Mouse (Mus musculus) thymus, postnatal 25 days (tissue): ENCODE measurements around the gene Rcor3.
A peak's percentile ranks its signal among the peaks of the same experiment; 100 is the strongest.

Experiments
- DNase-seq: peaks from one replicate; pipeline ENCODE4 v3.0.0; 2022

Rcor3 gene

DNA sequence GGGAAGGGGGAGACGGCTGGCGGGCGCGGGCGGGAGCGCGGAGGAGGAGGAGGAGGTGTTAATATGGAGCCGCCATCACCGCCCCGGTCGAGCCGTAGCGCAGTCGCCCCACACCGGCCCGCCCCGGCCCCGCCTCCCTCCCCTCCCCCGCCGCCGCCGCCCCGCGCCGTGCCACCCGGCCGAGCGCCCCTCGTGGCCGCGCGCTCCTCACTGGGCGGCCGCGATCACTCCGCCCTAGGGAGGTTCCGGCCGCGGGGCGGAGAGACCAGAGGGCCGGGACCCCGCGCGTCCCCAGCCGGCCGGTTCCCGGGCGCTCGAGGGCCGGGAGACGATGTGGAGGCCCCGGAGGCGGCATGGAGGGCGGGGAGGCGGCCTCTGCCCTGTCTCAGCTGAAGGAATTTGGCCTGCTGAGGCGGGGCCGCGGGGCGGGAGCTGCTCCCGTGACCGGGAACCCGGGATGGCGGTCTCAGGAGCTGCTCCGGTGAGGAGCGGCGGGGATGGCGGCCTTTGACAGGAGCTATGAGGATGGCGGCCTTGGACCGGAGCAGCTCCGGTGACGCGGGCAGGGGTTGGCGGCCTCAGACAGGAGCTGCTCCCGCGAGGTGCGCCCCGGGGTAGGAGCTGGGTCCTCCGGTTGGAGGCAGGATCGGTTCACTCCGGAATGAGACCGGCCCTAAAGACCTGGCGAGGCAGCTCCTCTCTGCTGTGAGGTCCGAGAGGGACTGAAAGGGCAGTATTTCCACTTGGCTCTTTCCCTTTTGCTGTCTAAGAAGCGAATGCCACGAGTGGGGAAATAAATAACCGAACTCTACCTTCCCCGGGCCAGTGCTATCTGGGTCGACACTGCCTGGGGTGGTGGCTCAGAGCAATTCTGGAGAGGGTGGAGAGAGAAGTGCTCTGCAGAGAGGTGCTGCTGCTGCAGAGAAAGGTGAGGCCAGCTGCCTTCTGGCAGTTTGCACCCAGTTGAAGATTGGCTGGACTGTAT, at the start of gene Rcor3:
TSS of gene Rcor3 (minus strand) at position 137 of the 985 bp plus-strand sequence.
- DNase-seq = peak; percentile 75

DNA sequence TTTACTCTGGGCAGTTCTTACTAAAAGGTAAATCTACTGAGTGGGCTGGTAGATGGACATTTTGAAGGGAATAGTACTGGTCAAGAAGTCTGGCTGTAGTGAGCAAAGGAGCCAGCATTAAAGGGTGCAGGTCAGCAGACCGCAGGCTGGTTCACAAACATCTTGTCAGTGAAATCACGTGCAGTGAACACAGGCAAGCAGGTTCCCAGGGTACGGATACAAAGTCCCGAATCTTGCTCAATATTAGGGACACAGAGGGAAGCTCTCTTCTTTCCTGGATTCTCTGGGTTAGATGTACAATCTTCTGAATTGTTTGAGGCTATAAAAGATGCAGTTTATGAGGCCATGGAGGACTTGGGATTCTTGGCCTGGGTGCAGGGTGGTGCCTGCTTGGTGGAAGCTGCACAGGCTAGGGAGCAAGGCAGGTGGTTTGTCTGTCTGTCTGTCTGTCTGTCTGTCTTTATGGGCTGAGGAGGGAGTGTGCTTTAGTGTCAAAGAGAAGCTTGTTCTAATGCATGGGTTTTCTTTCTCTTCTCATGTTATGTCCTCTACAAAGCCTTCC, 43.9 kb upstream of the Rcor3 start:
- DNase-seq = no peak

DNA sequence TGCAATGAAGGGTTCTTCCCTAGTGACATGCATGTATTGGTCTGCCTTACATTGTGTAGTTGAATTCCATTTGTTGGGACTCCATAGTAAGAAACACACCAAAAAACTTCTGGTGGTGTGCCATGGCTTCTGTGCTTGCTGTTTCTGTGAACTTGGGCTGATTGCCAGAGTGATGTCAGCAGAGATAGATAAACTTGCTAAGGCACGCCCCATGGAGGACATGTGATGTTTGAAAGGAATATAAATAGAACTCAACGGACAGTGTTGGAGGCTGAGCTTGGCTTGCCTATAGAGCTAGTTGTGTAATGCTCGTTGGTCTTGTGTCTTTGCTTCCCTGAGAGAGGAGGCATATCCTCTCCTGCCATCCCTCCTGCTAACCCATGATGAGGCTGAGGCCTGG, 42.0 kb upstream of the Rcor3 start:
- DNase-seq = no peak

DNA sequence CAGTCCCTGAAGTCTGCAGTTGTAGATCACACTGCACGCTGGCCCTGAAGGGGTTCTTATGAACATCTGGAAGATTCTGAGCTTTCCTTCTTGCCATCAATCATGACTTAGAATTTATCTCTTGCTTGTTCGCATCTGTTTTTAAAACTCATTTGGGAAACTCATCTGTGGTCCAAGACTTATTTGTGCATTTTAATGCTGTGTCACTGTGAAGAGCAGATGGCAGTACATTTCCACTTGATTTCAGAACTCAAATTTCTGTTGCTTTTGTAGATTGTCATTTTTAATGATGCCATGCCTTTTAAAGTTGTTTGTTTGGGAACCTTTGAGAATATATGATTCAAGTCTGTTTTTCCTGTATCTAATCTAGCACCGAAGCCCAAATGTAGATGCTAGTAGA, 33.6 kb upstream of the Rcor3 start:
- DNase-seq = no peak

DNA sequence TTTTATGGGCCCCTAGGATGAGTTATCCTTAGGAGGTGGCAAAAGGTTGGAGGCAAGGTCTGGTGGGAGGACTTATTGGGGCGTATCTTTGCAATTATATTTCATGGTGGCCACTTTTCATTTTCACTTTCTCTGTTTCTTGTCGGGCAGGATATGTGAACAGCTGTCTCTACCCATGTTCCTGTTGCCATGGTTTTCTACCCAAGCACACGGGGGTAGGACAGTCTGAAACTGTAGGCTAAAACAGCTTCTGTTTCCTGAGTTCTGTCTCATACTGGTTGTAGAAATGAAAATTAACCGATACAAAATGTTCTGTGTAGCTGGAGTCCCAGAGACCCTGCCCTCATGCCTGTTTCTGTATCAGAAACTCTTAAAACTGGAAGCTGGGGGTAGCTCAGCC, 13.3 kb upstream of the Rcor3 start:
- DNase-seq = no peak

DNA sequence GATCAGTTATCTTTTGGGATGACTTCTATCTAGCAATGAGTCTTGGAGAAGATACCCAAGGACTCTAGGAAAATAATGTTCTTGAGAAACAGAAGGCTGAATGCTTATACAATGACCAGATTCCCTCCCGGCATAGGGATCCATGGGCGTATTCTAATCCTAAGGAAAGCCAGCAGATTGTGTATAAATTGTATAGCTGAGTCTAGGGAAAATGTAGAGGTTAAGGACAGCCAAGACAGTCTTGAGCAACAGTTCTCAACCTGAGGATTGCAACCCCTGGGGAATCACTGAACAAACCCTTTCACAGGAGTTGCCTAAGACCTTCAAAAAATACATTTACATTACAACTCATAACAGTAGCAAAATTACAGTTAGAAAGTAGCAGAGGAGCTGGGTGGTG, 2.5 kb upstream of the Rcor3 start:
- no peak for DNase-seq

DNA sequence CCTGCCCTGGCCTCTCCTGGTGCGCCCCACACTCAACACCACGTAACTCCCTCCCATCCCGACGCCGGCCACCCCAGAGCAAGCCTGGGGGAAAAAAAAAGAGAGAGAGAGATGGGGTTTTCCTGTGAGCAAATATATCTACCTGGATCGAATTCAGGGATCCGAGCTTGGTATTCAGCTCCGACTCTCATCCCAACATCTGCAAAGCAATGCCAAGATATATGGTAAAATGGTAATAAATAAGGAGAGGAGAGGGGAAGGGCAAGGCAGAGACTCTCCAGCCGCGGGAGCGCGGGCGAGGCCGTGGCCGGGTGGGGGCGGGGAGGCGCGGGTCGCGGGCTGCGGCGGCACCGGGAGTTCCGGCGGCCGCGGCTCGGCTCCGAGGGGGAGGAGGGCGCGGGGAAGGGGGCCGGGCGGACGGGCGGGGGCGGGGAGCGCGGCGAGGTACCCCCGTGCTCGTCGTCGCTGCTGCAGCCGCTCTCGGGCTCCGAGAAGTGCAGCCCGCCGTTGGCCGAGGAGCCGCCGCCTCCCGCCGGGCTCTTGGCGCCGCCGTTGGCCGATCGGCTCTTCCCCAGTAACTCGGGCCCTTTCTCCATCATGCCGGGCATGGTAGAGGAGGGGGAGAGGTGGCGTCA, 454 bp downstream of the Rcor3 start:
- no peak for DNase-seq

DNA sequence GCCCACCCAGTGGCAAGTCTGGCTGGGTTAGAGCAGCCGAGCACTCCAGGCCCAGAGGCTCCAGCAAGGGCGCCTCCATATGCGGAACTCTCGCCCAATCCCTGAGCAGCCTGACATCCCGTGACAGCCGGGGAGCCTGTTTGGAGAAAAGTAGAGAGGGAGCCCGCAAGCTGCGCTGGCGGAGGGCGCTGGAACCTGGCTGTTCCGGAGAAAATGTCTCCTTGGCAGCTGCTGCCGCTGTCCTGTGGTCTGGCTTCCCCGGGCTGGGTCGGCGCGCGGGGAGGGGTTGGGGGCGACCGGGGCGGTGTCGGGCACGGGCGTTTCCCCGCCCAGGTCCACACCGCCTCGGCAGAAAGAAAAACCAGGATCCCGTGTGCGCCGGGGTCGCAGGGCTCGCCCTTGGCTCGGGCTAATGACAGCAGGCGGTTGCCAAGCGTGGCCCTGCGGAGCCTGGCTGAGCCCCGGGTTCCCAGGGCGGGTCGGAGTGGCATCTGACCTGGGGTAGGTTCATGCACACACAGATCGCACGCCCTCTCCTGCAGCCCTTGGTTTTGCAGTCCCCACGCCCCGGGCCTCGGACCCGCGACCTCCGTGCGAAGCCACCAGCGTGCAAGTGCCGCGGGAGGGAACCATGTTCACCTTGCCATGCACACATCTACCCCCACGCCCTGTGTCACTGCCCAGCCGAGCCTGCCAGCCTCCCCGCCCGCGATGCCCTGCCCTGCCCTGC, 1.1 kb downstream of the Rcor3 start:
- peak; percentile 61 for DNase-seq

DNA sequence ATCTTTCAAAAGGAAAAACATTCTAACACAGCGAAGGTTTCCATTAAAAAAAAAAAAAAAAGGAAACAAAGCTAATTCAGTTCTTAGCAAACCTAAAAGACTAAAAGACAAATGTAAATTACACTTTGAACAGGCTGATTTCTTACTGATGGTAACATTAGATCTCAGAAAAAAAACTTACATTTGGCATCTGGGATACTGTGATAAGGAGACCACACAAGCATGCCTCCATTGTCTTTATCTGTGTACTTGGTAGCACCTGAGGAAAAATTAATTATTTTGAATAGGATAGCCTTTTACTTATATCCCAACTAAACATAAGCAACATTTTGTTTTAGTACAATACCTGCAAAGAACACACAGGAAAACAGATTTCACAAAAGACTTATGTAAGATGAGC, 7.7 kb downstream of the Rcor3 start:
- no peak for DNase-seq

DNA sequence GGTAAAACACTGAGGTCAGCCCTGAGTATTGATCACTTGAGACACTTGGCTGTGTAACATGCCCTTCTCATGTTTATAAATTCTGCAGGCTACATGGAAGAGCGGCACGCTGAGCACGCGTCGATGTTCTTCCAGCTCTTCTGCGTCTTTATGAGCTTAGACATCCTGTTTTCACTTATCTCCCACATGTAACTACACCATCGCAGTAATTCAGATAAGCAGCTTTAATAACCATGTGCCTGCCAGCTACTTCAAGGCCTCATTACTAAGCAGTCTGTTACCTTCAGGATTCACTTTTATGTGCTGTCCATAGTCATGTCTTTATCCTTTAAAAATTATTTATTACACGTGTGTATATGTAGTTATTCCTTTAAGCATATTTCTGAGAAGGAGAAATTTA, 9.5 kb downstream of the Rcor3 start:
- no peak for DNase-seq

DNA sequence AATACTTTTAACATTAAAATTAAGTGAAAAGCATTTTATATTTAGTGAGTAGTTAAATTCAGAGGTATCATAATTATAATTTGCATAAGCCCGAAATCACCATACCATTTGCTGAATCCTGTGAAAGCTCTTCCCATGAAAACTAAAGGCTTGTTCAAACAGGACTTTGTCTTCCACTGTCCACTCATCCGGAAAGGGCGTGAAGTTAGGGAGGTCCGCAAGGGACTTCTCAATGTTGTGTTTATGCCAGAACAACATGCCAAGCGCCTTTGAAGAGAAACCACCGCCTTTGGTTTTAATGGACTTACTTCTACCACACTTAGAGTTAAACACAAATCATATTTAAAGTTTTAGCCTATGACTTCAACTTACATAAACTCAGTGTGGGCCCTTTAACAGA, 12.1 kb downstream of the Rcor3 start:
- DNase-seq = no peak

DNA sequence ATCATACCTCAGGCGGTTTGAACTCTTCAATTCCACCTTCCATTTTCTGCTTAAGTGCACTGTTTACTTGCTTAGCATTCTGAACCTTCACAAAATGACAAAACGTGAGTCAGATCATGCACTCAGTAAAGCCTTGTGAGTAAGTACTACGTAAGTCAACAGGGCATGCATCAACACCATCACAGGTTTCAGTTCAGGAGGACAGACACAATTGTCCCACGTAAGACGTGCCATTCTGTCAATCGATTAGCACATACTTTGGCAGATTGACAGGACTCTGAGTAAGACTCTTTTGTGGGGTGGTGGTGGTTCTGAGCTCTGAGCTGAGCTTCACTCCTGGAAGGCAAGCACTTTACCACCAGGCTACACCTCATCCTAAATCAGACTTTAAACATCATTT, 21.6 kb downstream of the Rcor3 start:
- DNase-seq = no peak

DNA sequence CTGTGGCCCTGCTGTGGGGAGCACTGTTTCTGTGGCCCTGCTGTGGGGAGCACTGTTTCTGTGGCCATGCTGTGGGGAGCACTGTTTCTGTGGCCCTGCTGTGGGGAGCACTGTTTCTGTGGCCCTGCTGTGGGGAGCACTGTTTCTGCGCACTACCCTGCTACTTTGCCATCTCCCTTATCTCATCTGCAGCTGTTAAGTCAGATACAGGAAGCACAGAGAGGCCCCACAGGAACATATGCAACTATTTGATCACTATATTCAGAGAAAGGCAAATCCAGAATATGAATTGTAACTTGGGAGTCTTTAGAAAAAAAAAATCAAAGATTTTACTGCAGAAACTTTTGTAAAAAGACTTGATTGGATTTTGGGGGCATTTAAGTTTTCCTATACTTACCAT, 22.5 kb downstream of the Rcor3 start:
- DNase-seq = no peak

DNA sequence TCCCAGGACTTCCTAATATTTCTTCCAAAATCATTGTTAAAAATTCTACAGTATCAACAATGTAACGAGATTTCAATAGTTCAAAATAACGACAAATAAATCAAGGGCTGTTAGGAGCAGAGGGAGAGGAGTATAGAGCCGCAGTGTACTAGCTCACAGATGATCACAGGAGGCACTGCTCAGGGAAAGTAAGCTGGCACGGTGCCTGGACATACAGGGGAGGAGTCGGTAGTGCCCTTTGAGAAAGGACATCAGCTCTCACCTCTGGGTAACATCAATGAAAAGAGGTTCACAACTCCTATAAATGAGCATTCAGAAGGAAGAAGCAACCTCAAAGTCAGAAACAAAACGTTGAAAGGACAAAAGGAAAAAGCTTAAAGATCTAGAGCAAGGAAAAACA, 28.7 kb downstream of the Rcor3 start:
- no peak for DNase-seq

DNA sequence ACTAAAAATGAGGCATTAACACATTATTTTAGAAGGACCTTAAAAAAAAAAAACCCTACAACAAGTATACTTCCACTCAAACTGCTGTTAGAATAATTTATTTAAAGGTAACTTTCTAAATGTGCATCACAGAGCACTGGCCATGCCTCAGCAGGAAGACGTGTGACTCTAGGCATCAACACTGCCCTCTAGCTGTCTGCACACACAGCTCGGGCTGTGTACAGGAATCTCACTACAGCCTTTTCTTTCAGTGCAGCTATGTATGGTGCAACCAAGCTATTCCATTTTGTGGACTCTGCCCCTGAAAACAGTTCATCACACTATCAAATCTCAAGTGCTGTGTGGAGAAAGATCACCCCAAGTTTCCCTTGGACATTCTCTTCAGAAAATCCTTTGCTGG, 30.5 kb downstream of the Rcor3 start:
- peak; percentile 52 for DNase-seq

DNA sequence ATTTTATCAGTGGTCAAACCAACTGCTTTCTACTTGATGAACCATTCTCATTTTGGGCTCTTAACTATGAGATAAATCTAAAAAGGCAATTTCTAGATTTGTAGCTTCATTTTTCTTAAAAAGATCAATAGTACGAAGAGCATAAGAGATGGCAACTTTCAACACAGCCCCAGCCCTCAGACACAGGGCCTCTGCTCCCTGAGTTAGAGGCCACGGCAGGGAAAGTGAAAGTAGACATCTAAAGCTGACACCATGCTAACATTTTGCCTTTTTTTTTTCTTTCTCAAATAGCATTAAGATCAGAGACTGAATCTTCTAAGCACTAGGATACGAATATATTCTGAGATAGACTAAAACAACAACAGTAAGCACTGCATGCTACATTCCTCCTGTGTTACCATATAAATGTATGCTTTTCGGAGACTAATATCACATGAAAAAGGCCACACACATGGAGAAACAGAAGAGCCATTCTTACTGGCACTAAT, 31.9 kb downstream of the Rcor3 start:
- DNase-seq = no peak

DNA sequence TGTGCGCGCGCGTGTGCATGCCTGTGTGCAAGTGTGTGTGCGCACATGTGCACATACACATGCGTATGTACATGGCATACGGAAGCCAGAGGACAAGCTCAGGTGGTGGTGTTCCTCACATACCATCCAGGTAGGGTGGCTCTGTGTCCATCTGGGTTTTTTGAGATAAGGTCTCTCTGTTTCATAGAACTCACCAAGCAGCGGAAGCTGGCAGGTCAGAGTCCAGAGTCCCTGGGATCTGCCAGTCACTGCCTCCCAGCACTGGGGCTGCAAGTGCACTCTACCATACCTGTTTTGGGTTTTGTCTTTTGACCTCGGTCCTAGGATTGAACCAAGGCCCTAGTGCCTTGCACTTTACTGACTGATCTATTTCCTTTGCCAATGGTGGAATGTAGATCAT, 33.8 kb downstream of the Rcor3 start:
- DNase-seq = no peak

DNA sequence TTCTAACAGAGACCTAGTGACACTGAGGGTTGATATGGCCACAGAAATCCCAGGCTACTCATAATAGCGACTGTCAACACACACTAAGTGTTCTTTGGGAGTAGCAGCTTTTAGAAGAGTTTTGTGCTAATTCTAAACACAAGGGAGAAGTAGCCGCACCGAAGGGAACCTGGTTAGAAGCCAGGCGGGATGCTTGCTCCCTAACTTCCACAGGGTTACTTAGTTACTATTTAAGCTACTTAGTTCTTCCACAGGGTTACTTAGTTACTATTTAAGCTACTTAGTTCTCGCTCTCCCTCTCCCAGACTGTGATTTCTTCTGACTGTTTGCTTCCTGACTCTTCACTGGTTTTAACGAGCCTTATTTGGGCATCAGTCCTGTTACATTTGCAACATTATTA, 34.7 kb downstream of the Rcor3 start:
- no peak for DNase-seq

DNA sequence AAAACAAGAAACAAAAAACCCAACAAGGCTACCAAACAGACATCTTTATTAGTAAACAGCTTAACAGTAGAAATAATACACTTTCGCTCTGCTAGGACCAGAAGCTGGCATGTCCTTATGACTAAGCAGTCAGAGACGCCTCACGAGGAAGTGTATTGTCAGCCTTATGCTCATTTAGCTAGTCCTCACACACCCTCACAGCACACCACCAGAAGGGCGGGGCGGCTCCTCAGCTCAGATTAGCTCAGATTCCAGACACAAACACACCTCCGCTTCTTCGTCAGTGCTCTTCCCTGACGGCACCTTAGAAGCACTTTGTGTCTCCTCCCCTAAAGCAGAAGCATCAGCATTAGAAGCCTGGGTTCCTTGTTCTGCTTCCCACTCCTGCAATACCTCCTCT, 36.5 kb downstream of the Rcor3 start:
- no peak for DNase-seq

DNA sequence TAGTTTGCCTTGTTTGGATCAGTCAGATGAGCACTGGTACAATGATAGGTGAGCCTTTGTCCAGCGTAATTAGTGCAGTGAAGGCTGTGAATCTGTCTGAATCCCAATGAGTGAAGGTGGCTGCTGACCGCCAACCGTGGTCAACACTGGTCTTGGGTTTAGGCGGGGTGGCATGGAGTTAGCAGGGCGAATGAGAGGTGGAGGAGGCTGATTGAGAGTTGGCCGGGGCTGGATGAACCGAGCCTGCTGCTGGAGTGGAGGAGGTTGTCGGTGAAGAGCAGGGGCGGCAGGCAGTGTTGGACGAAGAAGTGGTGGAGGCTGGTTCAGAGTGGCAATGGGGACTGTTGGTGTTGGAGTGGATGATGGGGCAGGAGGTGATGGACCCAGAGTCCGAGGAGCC, 37.1 kb downstream of the Rcor3 start:
- DNase-seq = no peak

DNA sequence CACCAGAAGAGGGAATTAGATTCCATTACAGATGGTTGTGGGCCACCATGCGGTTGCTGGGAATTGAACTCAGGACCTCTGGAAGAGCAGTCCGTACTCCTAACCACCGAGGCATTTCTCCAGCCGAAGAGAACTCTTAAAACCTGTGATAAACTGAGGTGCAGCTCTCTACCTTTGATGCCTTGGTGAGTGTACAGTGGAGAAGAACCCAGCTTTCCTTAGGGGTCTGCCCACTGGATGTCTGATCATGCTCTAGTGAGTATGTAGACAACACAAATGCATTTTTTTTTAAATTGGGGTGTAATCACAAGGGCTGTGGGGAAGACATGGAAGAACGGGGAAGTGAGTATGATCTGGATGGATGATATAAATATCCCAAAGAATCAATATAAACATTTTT, 42.2 kb downstream of the Rcor3 start:
- no peak for DNase-seq

DNA sequence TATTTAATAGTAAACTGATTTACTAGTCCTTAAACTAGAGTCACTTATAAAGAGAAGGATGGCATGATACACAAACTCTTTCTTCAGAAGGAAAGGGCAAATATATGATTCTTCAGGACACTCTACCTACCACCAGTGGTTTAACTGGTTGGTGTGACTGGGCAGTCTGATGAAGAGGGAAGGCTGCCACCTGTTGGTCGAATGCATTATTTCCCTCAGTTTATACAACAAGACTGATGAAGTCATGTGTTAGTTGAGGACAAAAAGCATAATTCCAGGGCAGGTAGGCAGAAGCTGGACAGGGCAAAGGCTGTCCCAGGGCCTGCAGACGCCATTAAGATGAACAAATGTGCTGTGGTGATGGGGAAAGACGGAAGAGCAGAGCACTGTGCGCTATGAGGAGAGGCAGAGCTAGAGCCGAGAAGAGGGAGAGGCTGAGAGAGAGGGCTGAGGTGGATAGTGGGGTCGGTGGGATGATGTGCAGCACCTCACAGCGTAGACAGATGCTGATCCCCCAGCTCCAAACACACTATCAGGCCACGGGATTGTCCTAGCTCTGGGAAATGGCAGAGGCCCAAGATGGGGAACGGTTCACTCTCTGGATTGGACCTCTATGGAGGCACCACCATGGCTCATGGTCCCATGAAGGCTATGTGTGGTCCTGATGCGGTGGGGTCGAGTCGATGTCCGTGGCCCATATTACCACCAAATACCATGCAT, 43.3 kb downstream of the Rcor3 start:
- DNase-seq = peak; percentile 65
